Mouse (Mus musculus) layer of hippocampus, adult 8-10 months (tissue): Measurements from ENCODE around the gene Eva1b. TPM values are rescaled to one million over a fixed set of nuclear protein-coding genes. Genes with fewer than 3 reads are reported as not detected.

Source experiments
- DNase-seq, 2 experiments: peaks; one replicate each; pipeline ENCODE4 v3.0.0; 2022; ENCODE audit warnings: low spot score in 2 of 2
- total RNA-seq, 4 experiments: library from RNA; stranded (reverse); gene quantifications; 2 replicates each; pipeline ENCODE4 v1.2.4; 2022

The Eva1b gene
- 1 to 10 TPM; 2.5 to 4.8 (median 3.3) TPM for total RNA-seq

- no peak for DNase-seq
Observed at GRCm38 (mm10) chr4:126147533-126148160, at the start of gene Eva1b. Eva1b (plus strand) TSS chr4:126147744.

GRCm38 (mm10) chr4:126099365-126099764 is 48.2 kb upstream of the Eva1b start:
- DNase-seq, result no peak

GRCm38 (mm10) chr4:126100764-126101163 is 46.8 kb upstream of the Eva1b start:
- no peak for DNase-seq

GRCm38 (mm10) chr4:126102061-126102841 is 45.3 kb upstream of the Eva1b start:
- DNase-seq, result peak; percentile 35 to 55

GRCm38 (mm10) chr4:126103057-126103581 is 44.4 kb upstream of the Eva1b start:
- peak; percentile 74 to 86 for DNase-seq

GRCm38 (mm10) chr4:126103590-126104068 is 43.9 kb upstream of the Eva1b start, which contains the start of gene Stk40:
Stk40 (plus strand) TSS chr4:126103957.
- peak; percentile 94 to 96 for DNase-seq

GRCm38 (mm10) chr4:126104261-126105075 is 43.1 kb upstream of the Eva1b start:
- peak; percentile 34 to 39 for DNase-seq

GRCm38 (mm10) chr4:126105131-126105783 is 42.3 kb upstream of the Eva1b start:
- DNase-seq, result no peak

GRCm38 (mm10) chr4:126108061-126108740 is 39.3 kb upstream of the Eva1b start:
- no peak for DNase-seq

GRCm38 (mm10) chr4:126109613-126110373 is 37.8 kb upstream of the Eva1b start:
- DNase-seq, result no peak

- DNase-seq, result peak; percentile 75 to 76
Observed at GRCm38 (mm10) chr4:126110374-126111152, 37.0 kb upstream of the Eva1b start.

GRCm38 (mm10) chr4:126111153-126111549 is 36.4 kb upstream of the Eva1b start:
- DNase-seq, result no peak

- DNase-seq, result no peak
Observed at GRCm38 (mm10) chr4:126113243-126113642, 34.3 kb upstream of the Eva1b start.

GRCm38 (mm10) chr4:126113943-126114342 is 33.6 kb upstream of the Eva1b start:
- no peak for DNase-seq

GRCm38 (mm10) chr4:126115411-126115810 is 32.1 kb upstream of the Eva1b start:
- no peak for DNase-seq

GRCm38 (mm10) chr4:126115871-126116521 is 31.5 kb upstream of the Eva1b start:
- DNase-seq, result no peak

- no peak for DNase-seq
Observed at GRCm38 (mm10) chr4:126117116-126117515, 30.4 kb upstream of the Eva1b start.

GRCm38 (mm10) chr4:126118651-126119050 is 28.9 kb upstream of the Eva1b start:
- DNase-seq, result peak; percentile 76 to 85
